Mouse (Mus musculus): ENCODE data around the gene Mest. TPM values are rescaled to one million over a fixed set of nuclear protein-coding genes. Genes with fewer than 3 reads are reported as not detected.
A peak's percentile ranks its signal among the peaks of the same experiment; 100 is the strongest.

The Mest gene
- polyA plus RNA-seq, 1 experiment from 2014 or later = 1,312 TPM

DNA sequence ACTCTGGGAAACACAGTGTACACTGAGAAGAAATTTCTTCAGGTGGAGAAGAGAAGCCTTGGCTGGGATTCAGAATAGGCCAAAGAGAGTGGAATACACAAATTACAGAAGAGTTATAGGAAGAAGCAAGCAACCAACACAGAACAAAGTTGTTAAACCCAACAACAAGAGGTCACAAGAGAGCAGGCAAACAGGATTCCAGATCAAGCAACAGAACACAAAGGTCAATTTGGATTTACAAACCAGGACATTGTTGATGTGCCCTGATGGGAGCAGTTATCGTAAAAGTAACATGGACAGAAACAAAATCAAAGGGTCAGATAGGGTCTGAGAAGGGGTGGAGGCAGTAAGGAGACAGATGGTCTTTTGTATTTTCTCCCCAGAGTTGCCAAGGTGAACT is 38.8 kb upstream of the Mest start:
- H3K4me1 ChIP-seq = peaks cover 28% of the 10 kb centered on the region
- H3K4me2 ChIP-seq (replicated peaks) = no peak overlapping the region
- no peak overlapping the region for H3K27ac ChIP-seq (replicated peaks)
- no peaks in the 10 kb centered on the region for H3K36me3 ChIP-seq
- no peaks in the 10 kb centered on the region for H3K9me3 ChIP-seq (replicated peaks)
- 77% methylated on average over 1 of the region's 1 CpGs for WGBS
- no peaks in the 10 kb centered on the region for H3K27me3 ChIP-seq
- no peak for ATAC-seq (ENCODE audit: insufficient number of reproducible peaks, low FRiP score, low TSS enrichment, low read depth)
- no peak overlapping the region for H3K4me3 ChIP-seq (replicated peaks)
- no peak overlapping the region for H3K9ac ChIP-seq

DNA sequence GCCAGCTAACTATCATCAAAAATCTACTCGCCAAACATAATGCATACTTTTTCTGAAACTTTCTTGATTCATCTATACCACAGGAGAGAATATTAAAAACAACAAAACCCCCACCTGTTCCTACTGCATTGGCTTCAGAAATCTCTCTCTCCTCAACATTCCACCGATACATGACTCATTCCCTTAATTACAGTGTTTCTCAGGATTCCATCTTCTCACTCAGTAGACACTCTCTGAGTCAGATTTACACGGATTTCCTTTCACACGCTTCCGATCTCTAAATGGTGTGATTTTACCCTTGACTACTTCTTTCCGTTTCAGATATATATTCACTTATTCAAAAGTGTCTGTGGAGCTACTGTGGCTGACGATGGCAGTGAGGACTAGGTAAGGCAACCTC is 36.1 kb upstream of the Mest start:
- no peak overlapping the region for H3K4me3 ChIP-seq (replicated peaks)
- no peak for ATAC-seq (ENCODE audit: insufficient number of reproducible peaks, low FRiP score, low TSS enrichment, low read depth)
- H3K9ac ChIP-seq = no peak overlapping the region
- H3K27me3 ChIP-seq = no peaks in the 10 kb centered on the region
- H3K9me3 ChIP-seq (replicated peaks) = no peaks in the 10 kb centered on the region
- peaks cover 11% of the 10 kb centered on the region for H3K4me1 ChIP-seq
- no peaks in the 10 kb centered on the region for H3K36me3 ChIP-seq
- 71% methylated on average over 7 of the region's 7 CpGs for whole genome bisulfite sequencing
- no peak overlapping the region for H3K4me2 ChIP-seq (replicated peaks)
- H3K27ac ChIP-seq (replicated peaks) = no peak overlapping the region

DNA sequence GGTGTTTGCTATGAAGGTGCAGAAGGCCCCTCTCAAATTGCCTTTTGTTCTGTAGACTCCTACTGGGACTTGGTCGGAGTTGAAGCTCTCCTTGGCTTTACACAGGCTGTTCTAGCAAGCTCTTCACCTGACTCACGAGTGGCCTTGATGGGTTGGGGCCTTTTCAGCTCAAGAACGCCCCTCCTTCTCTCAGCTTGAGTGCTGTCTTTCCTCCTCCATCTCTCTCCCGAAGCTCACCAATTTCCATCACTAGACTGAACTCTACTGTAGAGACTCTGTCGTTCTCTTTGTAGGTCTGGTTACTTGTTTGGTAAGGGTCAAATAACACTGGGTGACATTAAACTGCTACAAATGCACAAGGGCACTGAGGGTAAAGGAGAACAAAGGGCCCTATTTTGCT is 30.5 kb upstream of the Mest start:
- ATAC-seq (ENCODE audit: insufficient number of reproducible peaks, low FRiP score, low TSS enrichment, low read depth) = no peak
- WGBS = 69% methylated on average over 5 of the region's 5 CpGs
- no peaks in the 10 kb centered on the region for H3K27me3 ChIP-seq

DNA sequence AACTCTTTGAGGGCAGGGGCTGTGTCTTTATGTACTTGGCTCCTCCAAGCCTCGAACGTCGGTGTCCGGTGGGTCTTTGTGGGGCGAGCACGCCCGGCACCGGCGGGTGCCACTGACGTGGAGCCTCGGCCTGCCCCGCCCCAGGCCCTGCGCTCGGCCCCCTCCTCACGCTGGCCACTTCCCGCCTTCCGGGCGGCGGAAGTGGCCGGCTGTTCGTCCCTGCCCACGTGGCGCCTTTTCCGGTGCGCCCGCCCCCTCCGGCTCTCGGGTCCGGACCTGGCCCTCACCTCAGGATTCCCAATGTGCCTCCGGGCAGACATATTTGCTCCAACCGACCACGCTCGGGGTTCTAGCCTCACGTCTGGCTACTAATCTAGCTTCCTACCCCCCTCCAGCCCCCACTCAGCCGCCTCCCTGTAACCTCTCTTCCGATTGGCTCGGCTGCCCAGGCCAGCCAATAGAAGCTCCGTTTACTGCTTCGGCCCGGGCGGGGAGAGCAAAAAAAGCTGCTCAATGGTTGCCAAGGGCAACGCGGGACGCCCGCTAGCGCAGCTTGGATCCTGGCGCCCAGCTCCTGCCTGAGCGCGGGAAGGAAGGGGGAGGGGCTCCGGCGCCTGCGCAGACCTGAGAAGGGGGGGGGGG is 29.9 kb upstream of the Mest start, which contains the start of gene Cep41:
Gene Cep41, minus strand, starts transcription at position 400 of the 642 bp plus-strand sequence.
- H3K9ac ChIP-seq = peak within 1 kb of the TSS; percentile 71
- no peaks in the 10 kb centered on the region for H3K9me3 ChIP-seq (replicated peaks)
- H3K4me3 ChIP-seq (replicated peaks) = peak within 1 kb of the TSS; percentile 64
- H3K4me1 ChIP-seq = peaks cover 16% of the 10 kb centered on the region; the same call in 1 of the 2 replicates
- peak within 1 kb of the TSS; percentile 95 for H3K27ac ChIP-seq (replicated peaks)
- no peaks in the 10 kb centered on the region for H3K27me3 ChIP-seq
- under 1% methylated on average over 52 of the region's 52 CpGs for WGBS
- H3K4me2 ChIP-seq (replicated peaks) = peak within 1 kb of the TSS; percentile 66
- ATAC-seq (ENCODE audit: insufficient number of reproducible peaks, low FRiP score, low TSS enrichment, low read depth) = peak; percentile 98
- H3K36me3 ChIP-seq = no peaks in the 10 kb centered on the region

More for the DNA sequence above, 30.5 kb upstream of the Mest start:
- Histone ChIP-seq H3K9me3 (replicated peaks) (no peaks in the 10 kb centered on the region), H3K4me3 (replicated peaks) (peak overlapping the region; percentile 64), H3K4me2 (replicated peaks) (peak overlapping the region; percentile 66), H3K27ac (replicated peaks) (peak overlapping the region; percentile 95), H3K9ac (peak overlapping the region; percentile 71), H3K4me1 (peaks cover 16% of the 10 kb centered on the region; the same call in 1 of the 2 replicates), H3K36me3 (no peaks in the 10 kb centered on the region)

DNA sequence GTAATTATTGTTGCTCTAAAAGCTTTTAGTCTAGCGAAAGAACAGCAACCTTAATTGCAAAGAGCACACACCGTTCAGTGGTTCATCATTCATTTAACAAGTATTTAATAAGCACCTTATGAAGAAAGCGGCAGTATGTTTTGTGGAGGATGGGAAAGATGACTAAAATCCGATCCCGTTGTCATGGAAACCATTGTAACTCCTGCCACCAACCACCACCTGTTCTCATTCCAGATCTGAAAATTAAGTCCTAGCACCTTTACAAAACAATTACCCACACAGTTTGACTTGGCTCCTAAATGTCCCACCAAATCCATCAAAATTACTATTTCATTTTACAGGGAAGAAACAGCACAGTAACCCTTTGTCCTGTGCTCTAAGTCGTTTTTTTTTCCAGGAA is 29.1 kb upstream of the Mest start:
- H3K4me3 ChIP-seq (replicated peaks) = peak overlapping the region; percentile 64
- 34% methylated on average over 6 of the region's 6 CpGs for WGBS

DNA sequence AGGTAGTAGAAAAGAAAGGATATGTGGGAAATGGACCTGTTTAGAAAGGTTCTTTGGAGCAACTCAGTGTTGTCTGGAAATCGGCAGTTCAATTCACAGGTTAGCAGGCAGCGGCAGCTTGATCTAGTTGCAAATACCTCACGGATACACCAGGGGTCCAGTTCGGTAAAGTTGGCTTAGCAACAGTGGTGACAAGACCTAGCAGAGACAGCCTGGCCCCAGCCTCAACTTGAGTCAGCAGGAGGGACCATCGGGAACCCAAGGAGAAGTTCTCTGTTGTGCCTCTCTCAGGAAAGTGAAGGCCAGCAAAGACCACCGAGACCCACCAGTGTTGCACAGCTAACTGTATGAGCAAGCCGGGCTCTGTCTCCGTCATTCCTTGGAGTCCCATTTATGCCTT is 28.2 kb upstream of the Mest start:
- no peak overlapping the region for H3K9ac ChIP-seq
- H3K27me3 ChIP-seq = no peaks in the 10 kb centered on the region
- no peak overlapping the region for H3K4me2 ChIP-seq (replicated peaks)
- H3K36me3 ChIP-seq = no peaks in the 10 kb centered on the region
- no peak for ATAC-seq (ENCODE audit: insufficient number of reproducible peaks, low FRiP score, low TSS enrichment, low read depth)
- no peak overlapping the region for H3K4me3 ChIP-seq (replicated peaks)
- H3K27ac ChIP-seq (replicated peaks) = no peak overlapping the region
- no peaks in the 10 kb centered on the region for H3K9me3 ChIP-seq (replicated peaks)
- WGBS = 94% methylated on average over 8 of the region's 8 CpGs
- peaks cover 16% of the 10 kb centered on the region; the same call in 1 of the 2 replicates for H3K4me1 ChIP-seq

More for the DNA sequence above, 29.1 kb upstream of the Mest start:
- H3K36me3 ChIP-seq = no peaks in the 10 kb centered on the region
- H3K27ac ChIP-seq (replicated peaks) = 0 out of 2 replicates have a peak overlapping the region, but pooled peaks have one; percentile 95
- peaks cover 16% of the 10 kb centered on the region; the same call in 1 of the 2 replicates for H3K4me1 ChIP-seq
- no peaks in the 10 kb centered on the region for H3K9me3 ChIP-seq (replicated peaks)
- H3K27me3 ChIP-seq = no peaks in the 10 kb centered on the region
- ATAC-seq (ENCODE audit: insufficient number of reproducible peaks, low FRiP score, low TSS enrichment, low read depth) = no peak
- peak overlapping the region; percentile 66 for H3K4me2 ChIP-seq (replicated peaks)
- no peak overlapping the region for H3K9ac ChIP-seq

DNA sequence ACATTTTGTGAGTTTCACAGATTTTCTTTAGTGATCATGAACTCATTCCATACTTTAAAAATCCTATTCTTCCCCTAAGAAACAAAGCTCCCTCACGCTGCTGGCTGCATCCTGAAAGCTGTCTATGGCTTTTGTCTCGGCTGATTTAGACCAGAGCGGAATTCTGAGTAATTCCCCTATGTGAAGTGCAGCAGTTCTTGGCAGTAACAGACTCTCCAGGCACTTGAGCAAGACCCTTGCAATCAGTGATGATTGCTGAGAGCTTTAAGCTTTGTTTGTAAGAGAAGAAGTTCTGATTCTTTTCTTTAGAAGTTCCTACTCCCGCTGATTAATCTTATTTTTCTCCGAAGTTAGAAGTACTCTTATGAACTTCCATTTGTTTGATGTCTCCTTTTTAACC is 25.9 kb upstream of the Mest start:
- no peaks in the 10 kb centered on the region for H3K36me3 ChIP-seq
- H3K9me3 ChIP-seq (replicated peaks) = no peaks in the 10 kb centered on the region
- peak overlapping the region; percentile 78 for H3K27ac ChIP-seq (replicated peaks)
- no peak for ATAC-seq (ENCODE audit: insufficient number of reproducible peaks, low FRiP score, low TSS enrichment, low read depth)
- H3K4me1 ChIP-seq = peaks cover 19% of the 10 kb centered on the region; the same call in 1 of the 2 replicates
- WGBS = 30% methylated on average over 5 of the region's 5 CpGs
- no peak overlapping the region for H3K4me3 ChIP-seq (replicated peaks)
- no peak overlapping the region for H3K9ac ChIP-seq
- H3K4me2 ChIP-seq (replicated peaks) = no peak overlapping the region
- H3K27me3 ChIP-seq = no peaks in the 10 kb centered on the region

DNA sequence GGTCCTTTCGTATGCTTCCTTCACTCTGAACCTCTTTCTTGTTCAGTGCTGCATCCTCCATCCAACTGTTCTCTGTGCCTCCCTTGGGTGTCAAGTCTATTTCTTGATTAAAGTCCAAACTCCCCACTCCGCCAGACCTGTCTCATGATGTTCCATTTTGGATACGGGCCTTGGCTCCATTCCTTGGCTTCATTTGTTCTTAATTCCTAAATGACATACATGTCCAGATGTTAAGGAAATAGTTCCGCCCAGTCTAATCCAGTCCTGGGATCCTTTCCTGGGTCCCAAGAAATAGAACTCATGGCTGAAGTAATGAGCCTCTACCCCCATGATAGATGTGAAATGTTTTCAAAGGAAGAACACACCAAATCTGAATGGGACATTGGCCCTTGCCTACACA is 25.3 kb upstream of the Mest start:
- Histone ChIP-seq H3K9me3 (replicated peaks) (no peaks in the 10 kb centered on the region), H3K27ac (replicated peaks) (peak overlapping the region; percentile 78), H3K36me3 (no peaks in the 10 kb centered on the region), H3K27me3 (no peaks in the 10 kb centered on the region), H3K9ac (no peak overlapping the region), H3K4me2 (replicated peaks) (no peak overlapping the region), H3K4me3 (replicated peaks) (no peak overlapping the region), H3K4me1 (peaks cover 13% of the 10 kb centered on the region; the same call in 1 of the 2 replicates)
- no peak for ATAC-seq (ENCODE audit: insufficient number of reproducible peaks, low FRiP score, low TSS enrichment, low read depth)
- WGBS = 68% methylated on average over 4 of the region's 4 CpGs

DNA sequence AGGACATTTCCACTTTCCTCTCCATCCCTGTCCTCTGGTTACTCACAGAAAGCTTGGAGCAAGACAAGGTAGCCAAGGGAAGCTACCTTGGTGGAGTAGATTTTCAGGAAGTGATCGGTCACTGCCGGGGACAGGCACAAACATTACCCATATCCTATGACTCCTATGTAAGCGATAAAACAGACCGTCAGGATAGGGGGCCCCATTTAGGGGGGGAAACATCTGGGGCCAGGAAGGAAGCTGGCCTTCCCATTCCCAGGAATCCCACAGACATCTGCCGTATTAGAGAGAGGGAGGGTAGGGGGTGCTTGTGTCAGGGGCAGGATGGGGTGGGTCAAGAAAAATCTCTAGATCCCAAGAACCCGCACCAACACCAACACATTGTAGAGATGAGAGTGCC is 23.2 kb upstream of the Mest start:
- H3K4me1 ChIP-seq = 0 out of 2 replicates have a peak, but pooled peaks cover 5% of the 10 kb centered on the region
- ATAC-seq (ENCODE audit: insufficient number of reproducible peaks, low FRiP score, low TSS enrichment, low read depth) = no peak
- 45% methylated on average over 6 of the region's 6 CpGs for WGBS

DNA sequence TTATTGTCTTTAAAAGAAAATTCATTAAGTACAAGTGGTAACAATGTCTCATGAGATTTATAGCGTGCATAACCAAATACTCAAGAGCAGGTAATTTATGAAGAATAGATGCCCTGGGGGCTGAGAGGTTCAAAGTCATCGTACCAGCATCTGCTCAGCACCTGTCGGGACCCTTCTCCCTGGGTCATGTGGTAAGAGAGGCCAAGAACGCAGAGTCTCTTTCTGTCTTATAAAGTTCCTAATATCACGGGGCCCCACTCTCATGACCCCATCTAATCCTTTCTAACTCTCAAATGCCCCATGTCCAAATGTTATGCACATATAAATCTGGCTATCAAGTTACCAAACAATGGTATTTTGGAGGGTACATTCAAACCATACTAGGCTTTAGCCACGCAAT is 20.5 kb upstream of the Mest start:
- ATAC-seq (ENCODE audit: insufficient number of reproducible peaks, low FRiP score, low TSS enrichment, low read depth) = no peak
- WGBS = 46% methylated on average over 6 of the region's 6 CpGs
- Histone ChIP-seq H3K27me3 (no peaks in the 10 kb centered on the region), H3K4me2 (replicated peaks) (no peak overlapping the region), H3K27ac (replicated peaks) (no peak overlapping the region), H3K4me1 (0 out of 2 replicates have a peak, but pooled peaks cover 5% of the 10 kb centered on the region), H3K9ac (no peak overlapping the region), H3K36me3 (no peaks in the 10 kb centered on the region), H3K4me3 (replicated peaks) (no peak overlapping the region), H3K9me3 (replicated peaks) (no peaks in the 10 kb centered on the region)

More for the DNA sequence above, 23.2 kb upstream of the Mest start:
- H3K36me3 ChIP-seq = no peaks in the 10 kb centered on the region
- no peaks in the 10 kb centered on the region for H3K9me3 ChIP-seq (replicated peaks)
- H3K4me3 ChIP-seq (replicated peaks) = no peak overlapping the region
- H3K27ac ChIP-seq (replicated peaks) = peak overlapping the region; percentile 28; the same call in 1 of the 2 replicates
- H3K9ac ChIP-seq = no peak overlapping the region
- no peak overlapping the region for H3K4me2 ChIP-seq (replicated peaks)
- H3K27me3 ChIP-seq = no peaks in the 10 kb centered on the region

DNA sequence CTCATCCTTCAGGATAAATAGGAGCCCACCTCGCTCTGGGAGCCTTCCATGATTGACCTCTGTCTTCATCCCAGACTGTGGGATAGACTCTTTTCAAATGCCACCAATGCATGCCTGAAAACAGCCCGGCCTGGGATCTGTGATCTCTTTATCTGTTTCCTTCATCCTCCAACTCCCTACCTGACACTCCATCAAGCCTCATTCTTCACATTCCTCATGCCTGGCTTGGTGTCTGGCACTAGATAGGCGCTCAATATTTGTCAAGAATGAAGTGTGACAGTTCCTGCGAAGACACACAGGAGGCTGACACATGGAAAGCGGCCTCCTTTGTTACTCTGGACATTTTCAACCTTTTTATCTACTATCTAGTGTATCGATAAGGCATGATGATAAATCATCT is 19.9 kb upstream of the Mest start:
- Histone ChIP-seq H3K9ac (no peak overlapping the region), H3K9me3 (replicated peaks) (no peaks in the 10 kb centered on the region), H3K4me1 (0 out of 2 replicates have a peak, but pooled peaks cover 5% of the 10 kb centered on the region), H3K36me3 (no peaks in the 10 kb centered on the region), H3K4me2 (replicated peaks) (no peak overlapping the region), H3K27ac (replicated peaks) (peak overlapping the region; percentile 35), H3K27me3 (no peaks in the 10 kb centered on the region), H3K4me3 (replicated peaks) (no peak overlapping the region)
- 60% methylated on average over 6 of the region's 6 CpGs for WGBS
- no peak for ATAC-seq (ENCODE audit: insufficient number of reproducible peaks, low FRiP score, low TSS enrichment, low read depth)
